Mouse (Mus musculus): Measurements from ENCODE around the gene Lsm10. TPM values are rescaled to one million over a fixed set of nuclear protein-coding genes. Genes with fewer than 3 reads are reported as not detected.
A peak's percentile ranks its signal among the peaks of the same experiment; 100 is the strongest.

Gene Lsm10
- polyA plus RNA-seq, 1 experiment from 2014 or later = 42.8 TPM

GRCm38 (mm10) chr4:126123309-126124040 lies 27.1 kb downstream of the Lsm10 start:
- Histone ChIP-seq H3K9me3 (0 out of 2 replicates have a peak, but pooled peaks cover 3% of the 10 kb centered on the region), H3K4me2 (replicated peaks) (no peak overlapping the region), H3K9ac (no peak overlapping the region), H3K27me3 (no peaks in the 10 kb centered on the region), H3K36me3 (peaks cover 60% of the 10 kb centered on the region), H3K27ac (no peak overlapping the region), H3K4me3 (no peak overlapping the region), H3K4me1 (no peaks in the 10 kb centered on the region)
- WGBS = 90% methylated on average over 10 of the region's 10 CpGs
- ATAC-seq (ENCODE audit: insufficient number of reproducible peaks, insufficient read depth, low FRiP score, low TSS enrichment) = no peak

- H3K4me1 ChIP-seq = peaks cover 36% of the 10 kb centered on the region
- no peak overlapping the region for H3K9ac ChIP-seq
- peaks cover 56% of the 10 kb centered on the region for H3K36me3 ChIP-seq
- peak overlapping the region; percentile 89 for H3K27ac ChIP-seq
- peak; percentile 43; the same call in 1 of the 2 replicates for ATAC-seq (ENCODE audit: insufficient number of reproducible peaks, insufficient read depth, low FRiP score, low TSS enrichment)
- H3K4me2 ChIP-seq (replicated peaks) = no peak overlapping the region
- 35% methylated on average over 11 of the region's 11 CpGs for WGBS
- H3K27me3 ChIP-seq = no peaks in the 10 kb centered on the region
- no peaks in the 10 kb centered on the region for H3K9me3 ChIP-seq
- H3K4me3 ChIP-seq = no peak overlapping the region
Observed at GRCm38 (mm10) chr4:126130502-126130901, 34.1 kb downstream of the Lsm10 start.

- Histone ChIP-seq H3K4me3 (no peak overlapping the region), H3K27ac (peak overlapping the region; percentile 48), H3K4me1 (peaks cover 36% of the 10 kb centered on the region), H3K9ac (no peak overlapping the region), H3K4me2 (replicated peaks) (no peak overlapping the region), H3K36me3 (peaks cover 55% of the 10 kb centered on the region), H3K27me3 (no peaks in the 10 kb centered on the region), H3K9me3 (no peaks in the 10 kb centered on the region)
- WGBS = 48% methylated on average over 10 of the region's 10 CpGs
- no peak for ATAC-seq (ENCODE audit: insufficient number of reproducible peaks, insufficient read depth, low FRiP score, low TSS enrichment)
Observed at GRCm38 (mm10) chr4:126131290-126132121, 35.1 kb downstream of the Lsm10 start.

GRCm38 (mm10) chr4:126132636-126133264 lies 36.3 kb downstream of the Lsm10 start:
- 78% methylated on average over 6 of the region's 6 CpGs for WGBS
- no peak overlapping the region for H3K4me3 ChIP-seq
- peaks cover 36% of the 10 kb centered on the region for H3K4me1 ChIP-seq
- peak overlapping the region; percentile 48; the same call in 1 of the 2 replicates for H3K27ac ChIP-seq
- H3K9ac ChIP-seq = no peak overlapping the region
- H3K36me3 ChIP-seq = peaks cover 55% of the 10 kb centered on the region
- no peaks in the 10 kb centered on the region for H3K9me3 ChIP-seq
- no peaks in the 10 kb centered on the region for H3K27me3 ChIP-seq
- no peak overlapping the region for H3K4me2 ChIP-seq (replicated peaks)
- no peak for ATAC-seq (ENCODE audit: insufficient number of reproducible peaks, insufficient read depth, low FRiP score, low TSS enrichment)

GRCm38 (mm10) chr4:126134236-126134635 lies 37.8 kb downstream of the Lsm10 start:
- H3K4me1 ChIP-seq = peaks cover 36% of the 10 kb centered on the region
- H3K9ac ChIP-seq = no peak overlapping the region
- WGBS = 94% methylated on average over 4 of the region's 4 CpGs
- H3K36me3 ChIP-seq = peaks cover 55% of the 10 kb centered on the region
- no peak overlapping the region for H3K4me2 ChIP-seq (replicated peaks)
- H3K4me3 ChIP-seq = no peak overlapping the region
- no peak overlapping the region for H3K27ac ChIP-seq
- no peaks in the 10 kb centered on the region for H3K27me3 ChIP-seq
- H3K9me3 ChIP-seq = no peaks in the 10 kb centered on the region
- ATAC-seq (ENCODE audit: insufficient number of reproducible peaks, insufficient read depth, low FRiP score, low TSS enrichment) = no peak

GRCm38 (mm10) chr4:126134639-126135038 lies 38.2 kb downstream of the Lsm10 start:
- Histone ChIP-seq H3K27me3 (no peaks in the 10 kb centered on the region), H3K27ac (no peak overlapping the region), H3K36me3 (peaks cover 55% of the 10 kb centered on the region), H3K9ac (no peak overlapping the region), H3K4me3 (no peak overlapping the region), H3K9me3 (no peaks in the 10 kb centered on the region), H3K4me2 (replicated peaks) (no peak overlapping the region), H3K4me1 (peaks cover 36% of the 10 kb centered on the region)
- WGBS = 86% methylated on average over 4 of the region's 4 CpGs
- ATAC-seq (ENCODE audit: insufficient number of reproducible peaks, insufficient read depth, low FRiP score, low TSS enrichment) = no peak

- Histone ChIP-seq H3K4me2 (replicated peaks) (no peak overlapping the region), H3K27ac (no peak overlapping the region), H3K4me3 (no peak overlapping the region), H3K9ac (0 out of 2 replicates have a peak overlapping the region, but pooled peaks have one; percentile 27), H3K36me3 (peaks cover 65% of the 10 kb centered on the region), H3K9me3 (no peaks in the 10 kb centered on the region), H3K4me1 (peaks cover 11% of the 10 kb centered on the region; the same call in 1 of the 2 replicates), H3K27me3 (no peaks in the 10 kb centered on the region)
- ATAC-seq (ENCODE audit: insufficient number of reproducible peaks, insufficient read depth, low FRiP score, low TSS enrichment) = no peak
- 90% methylated on average over 4 of the region's 4 CpGs for WGBS
Observed at GRCm38 (mm10) chr4:126137773-126138172, 41.4 kb downstream of the Lsm10 start.

GRCm38 (mm10) chr4:126141021-126141420 lies 44.6 kb downstream of the Lsm10 start:
- no peak for ATAC-seq (ENCODE audit: insufficient number of reproducible peaks, insufficient read depth, low FRiP score, low TSS enrichment)
- 59% methylated on average over 5 of the region's 5 CpGs for WGBS
- peak overlapping the region; percentile 37 for H3K27ac ChIP-seq

GRCm38 (mm10) chr4:126145396-126145795 lies 49.0 kb downstream of the Lsm10 start:
- Histone ChIP-seq H3K4me2 (replicated peaks) (no peak overlapping the region), H3K9me3 (no peaks in the 10 kb centered on the region), H3K36me3 (0 out of 2 replicates have a peak, but pooled peaks cover 7% of the 10 kb centered on the region), H3K4me1 (peaks cover 32% of the 10 kb centered on the region), H3K27me3 (no peaks in the 10 kb centered on the region), H3K4me3 (no peak overlapping the region), H3K9ac (no peak overlapping the region), H3K27ac (no peak overlapping the region)
- ATAC-seq (ENCODE audit: insufficient number of reproducible peaks, insufficient read depth, low FRiP score, low TSS enrichment) = no peak
- 37% methylated on average over 4 of the region's 4 CpGs for WGBS

More at GRCm38 (mm10) chr4:126141021-126141420, 44.6 kb downstream of the Lsm10 start:
- H3K9ac ChIP-seq = no peak overlapping the region
- H3K4me3 ChIP-seq = no peak overlapping the region
- peaks cover 48% of the 10 kb centered on the region for H3K36me3 ChIP-seq
- H3K4me1 ChIP-seq = 0 out of 2 replicates have a peak, but pooled peaks cover 5% of the 10 kb centered on the region
- H3K27me3 ChIP-seq = no peaks in the 10 kb centered on the region
- H3K4me2 ChIP-seq (replicated peaks) = no peak overlapping the region
- H3K9me3 ChIP-seq = no peaks in the 10 kb centered on the region

- ATAC-seq (ENCODE audit: insufficient number of reproducible peaks, insufficient read depth, low FRiP score, low TSS enrichment) = no peak
- no peaks in the 10 kb centered on the region for H3K36me3 ChIP-seq
- peak overlapping the region; percentile 92 for H3K4me2 ChIP-seq (replicated peaks)
- H3K9ac ChIP-seq = no peak overlapping the region
- peak overlapping the region; percentile 55; the same call in 1 of the 2 replicates for H3K4me3 ChIP-seq
- H3K27ac ChIP-seq = peak overlapping the region; percentile 95
- H3K4me1 ChIP-seq = peaks cover 38% of the 10 kb centered on the region
- no peaks in the 10 kb centered on the region for H3K27me3 ChIP-seq
- no peaks in the 10 kb centered on the region for H3K9me3 ChIP-seq
- WGBS = 21% methylated on average over 9 of the region's 9 CpGs
Observed at GRCm38 (mm10) chr4:126146974-126147532, 50.6 kb downstream of the Lsm10 start.

GRCm38 (mm10) chr4:126147533-126148160 lies 51.2 kb downstream of the Lsm10 start, which contains the start of gene Eva1b:
TSS of gene Eva1b (plus strand) at chr4:126147744.
- Histone ChIP-seq H3K4me3 (peak within 1 kb of the TSS; percentile 55), H3K4me1 (peaks cover 38% of the 10 kb centered on the region), H3K36me3 (0 out of 2 replicates have a peak, but pooled peaks cover 3% of the 10 kb centered on the region), H3K27me3 (no peaks in the 10 kb centered on the region), H3K9me3 (no peaks in the 10 kb centered on the region), H3K4me2 (replicated peaks) (peak within 1 kb of the TSS; percentile 92), H3K27ac (peak within 1 kb of the TSS; percentile 95), H3K9ac (peak within 1 kb of the TSS; percentile 68)
- WGBS = 2% methylated on average over 24 of the region's 24 CpGs
- peak; percentile 7; the same call in 1 of the 2 replicates for ATAC-seq (ENCODE audit: insufficient number of reproducible peaks, insufficient read depth, low FRiP score, low TSS enrichment)

Data from embryonic facial prominence, embryonic 12.5 days (tissue).